Mouse (Mus musculus): ENCODE measurements at regions not wholly inside any gene's neighbourhood (a gene's known extent, or its start where the extent isn't known, plus 50 kb on each side); places are given as distances from the start of the nearest gene placed in this dataset.

DNA sequence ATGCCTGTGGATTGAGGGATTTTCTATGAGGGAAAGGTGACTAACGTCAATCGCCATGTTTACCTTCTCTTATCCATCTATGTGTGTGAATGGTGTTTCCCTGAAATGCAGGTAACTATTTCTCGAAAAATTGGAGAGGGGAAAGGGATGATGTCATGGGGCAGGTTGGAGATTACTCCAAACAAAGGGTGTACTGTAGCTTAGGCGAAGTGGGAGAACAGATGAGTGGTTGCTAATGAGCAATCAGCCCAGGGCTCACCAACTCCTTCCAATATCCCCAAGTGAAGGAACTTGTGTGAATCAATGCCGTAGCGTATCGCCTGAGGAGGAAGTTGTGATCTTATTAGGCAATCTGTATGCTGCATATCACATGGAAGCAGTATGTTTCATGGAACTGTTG lies 133.2 kb downstream of the Klf5 start:
- no peak for DNase-seq

DNA sequence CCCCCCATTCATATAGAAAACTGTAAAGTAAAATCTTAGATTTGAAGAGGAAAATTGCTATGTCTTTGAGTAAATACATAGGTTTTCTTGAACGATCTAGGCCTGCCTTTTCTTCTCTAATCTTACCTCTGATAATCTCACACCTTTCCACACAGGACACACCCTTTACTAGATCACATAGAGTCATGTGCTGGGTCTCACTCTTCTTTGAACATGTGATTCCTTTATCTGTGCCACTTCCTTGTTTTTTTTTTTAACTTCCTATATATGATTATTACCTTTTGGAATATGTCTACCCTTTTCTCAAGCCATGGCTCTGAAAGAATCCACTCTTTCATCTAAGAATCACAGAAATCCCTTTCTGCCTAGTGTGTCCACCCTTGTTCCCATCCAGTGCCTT lies 136.2 kb downstream of the Klf5 start:
- no peak for DNase-seq

DNA sequence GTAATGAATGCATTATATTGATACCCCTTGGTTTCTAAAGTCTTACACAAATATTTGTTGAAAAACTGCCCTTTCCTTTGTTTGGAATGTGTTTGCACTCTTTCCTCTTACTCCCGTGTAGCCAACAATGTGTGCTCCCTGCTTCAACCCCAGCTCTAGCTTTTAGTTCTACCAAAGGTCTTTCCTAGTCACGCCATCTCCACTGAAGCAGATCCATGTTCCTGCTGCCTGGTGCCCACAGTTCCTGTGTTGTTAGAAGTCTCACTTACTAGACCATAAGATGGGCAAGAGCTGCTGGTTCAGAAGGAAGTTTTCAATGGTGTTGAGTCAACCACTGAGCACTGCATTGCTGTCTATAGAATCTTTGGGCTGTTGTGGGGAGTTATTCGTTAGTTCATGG lies 137.0 kb downstream of the Klf5 start:
- DNase-seq = no peak

DNA sequence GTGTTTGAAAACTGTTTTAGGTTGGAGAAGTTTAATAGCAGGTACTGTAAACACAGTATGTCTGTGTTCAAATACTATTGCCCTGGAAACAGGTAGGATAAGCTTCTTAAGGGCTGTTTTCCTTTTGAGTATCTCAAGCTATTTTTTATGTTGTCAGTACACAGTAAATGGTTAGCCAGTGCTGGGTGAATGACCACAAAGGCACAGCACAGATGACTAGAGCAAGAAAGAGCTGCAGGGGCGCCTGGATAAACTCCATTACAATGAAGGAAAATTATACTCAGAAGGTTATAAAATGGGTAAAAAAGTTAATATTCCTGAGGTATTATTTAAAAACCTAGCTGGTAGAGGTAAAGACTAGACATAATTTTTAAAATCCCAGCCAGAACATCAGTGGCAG lies 137.6 kb downstream of the Klf5 start:
- DNase-seq = no peak

DNA sequence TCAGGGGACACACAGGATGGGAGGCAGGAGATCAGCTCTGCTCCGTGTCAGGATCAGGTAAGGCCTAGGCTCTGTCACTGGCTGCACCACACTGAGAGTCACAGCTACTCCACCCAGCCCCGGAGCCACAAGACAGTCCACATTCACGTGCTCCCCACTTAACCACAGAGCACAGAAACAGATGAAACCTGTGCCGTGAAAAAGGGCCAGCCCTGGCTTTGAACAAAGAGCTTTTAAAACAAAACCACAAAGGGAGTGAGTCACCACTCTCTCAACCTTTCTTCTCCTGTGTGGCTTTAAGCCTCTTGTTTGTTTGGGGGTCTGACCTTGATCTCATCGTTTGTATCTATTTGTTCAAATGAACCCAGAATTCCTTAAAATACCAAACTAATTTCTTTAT lies 150.6 kb downstream of the Klf5 start:
- DNase-seq = no peak

DNA sequence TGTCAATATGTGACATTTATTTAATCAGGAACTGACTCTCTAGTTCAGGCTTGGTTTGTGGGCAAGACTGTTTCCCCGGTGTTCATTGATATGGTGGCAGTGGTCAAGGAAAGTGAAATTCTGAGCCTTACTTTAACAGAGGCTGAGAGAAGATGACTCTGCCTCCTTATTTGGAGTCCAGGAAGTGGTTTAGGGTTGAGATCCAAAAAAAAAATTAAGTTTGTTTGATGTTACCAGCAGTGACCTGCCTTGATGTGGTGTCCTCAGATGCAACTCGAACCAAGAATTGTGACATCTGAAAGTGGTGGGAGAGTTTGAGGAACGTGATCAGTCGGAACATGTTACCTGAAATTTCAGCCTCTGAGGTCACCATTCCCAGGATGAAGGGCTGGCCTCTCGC lies 151.4 kb downstream of the Klf5 start:
- DNase-seq = no peak

DNA sequence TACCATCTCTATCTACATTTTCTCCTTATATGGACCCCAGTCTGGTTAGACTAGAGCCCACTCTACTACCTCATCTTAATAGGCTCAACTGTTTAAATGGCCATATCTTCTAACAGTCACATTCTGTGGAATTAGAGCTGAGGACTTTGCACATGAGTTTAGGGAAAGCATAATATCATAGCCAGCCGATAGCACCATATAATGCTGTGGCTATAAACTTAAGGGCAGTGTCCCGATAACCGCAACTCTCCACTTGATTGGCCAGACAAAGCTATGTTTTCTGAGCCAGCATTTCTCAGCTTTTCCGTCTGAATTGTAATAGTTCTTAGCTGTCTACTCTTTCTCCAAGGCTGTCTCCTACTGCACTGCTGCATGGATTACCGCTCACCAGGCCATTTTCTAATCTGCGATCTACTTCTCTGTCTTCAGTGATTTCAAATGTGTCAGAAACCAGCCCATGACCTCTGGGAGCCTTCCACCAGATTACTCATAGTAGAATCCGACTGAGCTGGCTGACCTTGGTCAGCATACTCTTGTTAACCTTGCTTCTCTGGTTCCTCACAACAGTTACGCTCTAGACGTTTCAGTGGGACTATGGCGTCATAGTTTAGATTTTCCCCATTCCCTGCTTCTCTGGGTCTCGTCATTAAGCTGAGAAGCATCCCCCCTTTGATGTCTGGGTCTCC lies 152.8 kb downstream of the Klf5 start:
- no peak for DNase-seq

DNA sequence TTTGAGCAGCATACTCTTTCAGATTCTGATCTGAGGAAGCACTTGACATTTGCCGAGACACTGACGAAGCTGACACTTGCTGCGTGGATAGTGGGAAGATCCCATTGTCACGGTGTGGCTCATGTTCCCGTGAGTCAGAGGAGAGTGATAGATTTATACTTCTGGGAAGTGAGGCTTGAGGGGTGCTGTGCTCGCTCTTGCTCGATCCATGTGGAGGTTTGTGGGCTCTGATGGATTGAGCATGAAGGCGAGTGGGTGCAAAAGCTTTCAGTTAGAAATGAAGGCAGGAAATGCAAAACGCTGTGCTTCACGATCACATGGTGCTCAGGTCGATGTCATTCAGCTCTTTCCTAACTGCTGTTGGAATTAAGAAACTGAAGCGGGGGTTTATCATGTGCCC lies 155.4 kb downstream of the Klf5 start:
- peak; percentile 29 for DNase-seq

DNA sequence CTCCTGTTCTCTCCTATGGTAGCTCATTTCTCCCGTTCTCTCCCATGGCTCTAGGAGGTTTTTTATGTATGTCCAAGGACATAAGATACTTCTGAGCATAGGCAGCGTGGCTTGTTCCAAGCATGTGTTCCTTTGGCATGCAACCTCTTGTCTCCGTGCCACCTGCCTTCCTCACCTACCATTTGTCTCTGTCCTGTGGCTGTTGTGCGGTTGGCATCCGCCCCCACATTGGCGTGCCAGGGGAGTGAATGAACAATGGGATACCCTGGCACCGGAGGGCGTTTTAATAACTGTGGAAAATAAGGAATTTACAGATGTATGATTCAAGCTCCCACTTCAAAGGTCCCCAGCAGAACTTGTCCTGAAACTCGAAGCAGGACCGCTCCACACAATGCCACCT lies 158.1 kb downstream of the Klf5 start:
- DNase-seq = no peak

DNA sequence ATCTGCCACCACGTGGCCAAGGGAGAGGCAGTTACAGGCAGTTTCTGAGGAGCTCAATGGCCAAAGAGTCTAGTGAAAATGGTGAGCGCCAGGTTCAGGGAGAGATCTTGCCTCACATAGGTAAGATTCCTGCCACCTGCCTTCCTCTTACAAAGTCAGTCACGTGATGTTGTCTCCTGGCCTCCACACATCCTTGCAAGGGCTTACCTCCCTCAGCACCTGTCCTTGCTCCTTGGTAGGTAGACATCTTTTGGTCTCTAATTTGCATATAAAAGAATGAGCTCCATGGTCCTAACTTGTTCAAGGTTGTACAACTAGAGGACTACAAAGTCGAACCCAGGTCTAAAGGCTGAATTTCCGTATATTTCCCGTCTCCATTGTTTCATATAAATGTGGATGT lies 159.1 kb downstream of the Klf5 start:
- DNase-seq = no peak

DNA sequence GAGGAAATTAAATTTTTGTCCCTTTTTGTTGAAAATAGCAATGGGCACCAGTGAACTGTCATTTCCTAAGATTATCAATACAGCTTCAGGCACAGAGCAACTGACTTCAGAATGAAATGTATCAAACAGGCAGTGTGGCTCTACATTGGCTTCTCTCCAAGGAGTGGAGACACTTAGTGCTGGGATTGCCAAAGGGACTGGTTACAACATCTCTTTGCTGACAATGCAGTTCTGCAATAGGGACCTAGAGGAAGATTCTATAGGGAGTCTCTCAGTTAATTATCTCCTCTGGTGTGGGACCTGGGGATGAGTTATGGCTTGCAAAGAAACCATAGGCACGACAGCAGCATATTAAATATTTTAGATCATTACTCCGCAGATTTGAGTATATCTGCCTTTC lies 173.6 kb downstream of the Klf5 start:
- DNase-seq = no peak

DNA sequence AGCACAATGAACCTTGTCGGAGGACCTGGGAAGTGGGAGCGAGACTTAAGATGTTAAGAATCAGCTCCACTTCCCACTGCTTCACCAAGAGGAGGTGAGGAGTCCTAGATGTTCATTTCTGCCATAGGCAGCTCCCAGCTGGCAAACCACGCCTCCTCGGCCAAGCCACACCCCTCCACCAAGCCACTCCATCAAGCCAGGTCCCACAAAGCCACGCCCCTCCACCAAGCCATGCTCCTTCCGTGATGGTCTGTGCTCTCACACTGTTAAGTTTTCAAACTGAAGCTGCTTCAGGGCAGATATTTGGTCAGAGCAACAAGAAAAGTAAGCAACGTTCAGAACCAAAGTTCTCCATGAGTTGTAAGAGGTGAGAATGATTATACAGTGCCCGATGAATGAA lies 176.8 kb downstream of the Klf5 start:
- no peak for DNase-seq

DNA sequence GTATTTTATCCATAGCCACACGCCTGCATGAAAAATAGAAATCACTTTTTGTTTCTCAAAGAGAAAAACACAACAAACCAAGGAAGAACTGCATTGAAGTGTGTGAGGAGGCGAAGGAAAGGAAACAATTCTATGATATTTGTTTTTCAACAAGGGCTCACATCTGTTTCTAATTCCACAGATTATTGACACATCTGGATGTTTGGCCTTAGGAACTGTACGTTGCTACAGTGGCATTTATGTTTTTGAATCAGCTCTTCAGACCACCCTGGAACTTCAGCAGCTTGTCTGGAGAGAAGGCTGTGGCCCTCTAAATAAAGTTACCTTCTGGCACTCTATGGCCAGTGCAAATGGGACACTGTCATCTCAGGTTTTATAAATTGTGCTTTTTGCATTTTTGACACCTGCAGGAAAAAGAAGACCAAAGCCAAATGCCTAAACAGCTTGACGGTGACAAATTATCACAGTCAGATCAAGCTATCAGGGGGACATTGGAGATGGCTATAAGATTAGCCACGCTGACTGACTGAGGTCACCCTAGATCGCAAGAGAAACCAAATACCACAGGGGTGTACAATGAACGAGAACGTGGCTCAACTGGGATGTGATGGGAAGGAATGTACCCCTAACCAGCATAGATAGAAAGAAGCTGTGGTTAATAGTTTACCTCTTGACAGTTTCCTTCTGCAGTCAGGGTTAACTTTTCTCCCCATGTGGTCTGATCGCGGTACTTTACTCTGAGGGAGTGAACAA lies 182.0 kb downstream of the Klf5 start:
- DNase-seq = no peak

DNA sequence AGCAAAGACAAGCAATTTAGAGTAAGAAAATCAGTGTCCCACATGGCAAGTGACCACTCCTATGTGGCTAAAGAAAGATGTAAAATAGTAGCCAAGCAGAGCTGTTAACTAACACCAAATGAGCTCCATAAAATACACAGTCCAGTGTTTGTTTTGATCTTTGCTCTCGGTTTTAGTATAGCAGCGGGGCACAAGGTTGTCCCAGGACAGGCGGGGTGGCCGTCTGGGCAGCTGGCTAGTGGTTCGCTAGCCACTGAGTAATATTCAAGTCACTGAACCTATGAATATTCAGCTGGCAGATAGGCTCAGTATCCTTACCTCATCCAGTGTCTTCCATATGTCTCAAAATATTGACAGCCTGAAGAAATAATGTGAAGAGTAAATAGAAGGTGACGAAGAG lies 189.5 kb downstream of the Klf5 start:
- DNase-seq = no peak

DNA sequence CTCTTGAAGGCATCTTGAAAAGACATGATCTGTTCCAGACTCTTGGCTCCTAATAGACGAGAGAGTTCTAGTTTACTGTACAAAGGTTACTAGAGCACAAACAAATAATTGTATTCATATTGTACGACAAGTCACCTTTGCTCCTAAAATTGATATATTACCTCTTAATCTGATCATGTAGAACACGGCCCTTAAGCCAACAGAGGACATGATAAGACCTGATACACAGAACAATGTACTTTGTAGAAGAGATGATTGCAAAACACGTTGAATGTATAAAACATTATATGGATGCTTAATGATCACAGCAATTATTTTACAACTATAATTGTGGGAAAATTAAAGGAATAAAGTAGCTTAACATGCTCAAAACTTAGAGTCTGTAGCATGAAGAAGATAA lies 194.7 kb downstream of the Klf5 start:
- DNase-seq = no peak

DNA sequence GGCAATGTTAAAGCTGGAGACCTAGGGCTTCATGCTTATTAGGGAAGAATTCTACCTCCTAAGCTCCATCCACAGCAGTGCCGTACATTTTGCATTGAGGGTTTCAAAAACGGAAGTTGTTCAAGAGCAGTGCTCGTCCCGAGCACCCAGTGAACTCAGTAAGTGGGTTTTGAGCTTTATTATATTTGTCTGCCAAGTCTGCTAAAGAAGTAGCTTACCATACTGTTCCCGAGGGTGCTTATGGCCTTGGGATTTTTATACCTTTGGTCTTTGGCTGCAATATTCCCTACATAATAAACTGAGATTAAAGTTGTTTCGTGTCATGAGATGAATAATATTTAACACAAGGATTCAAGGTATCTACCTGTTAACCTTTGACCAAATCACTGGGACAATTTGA lies 195.2 kb downstream of the Klf5 start:
- no peak for DNase-seq

DNA sequence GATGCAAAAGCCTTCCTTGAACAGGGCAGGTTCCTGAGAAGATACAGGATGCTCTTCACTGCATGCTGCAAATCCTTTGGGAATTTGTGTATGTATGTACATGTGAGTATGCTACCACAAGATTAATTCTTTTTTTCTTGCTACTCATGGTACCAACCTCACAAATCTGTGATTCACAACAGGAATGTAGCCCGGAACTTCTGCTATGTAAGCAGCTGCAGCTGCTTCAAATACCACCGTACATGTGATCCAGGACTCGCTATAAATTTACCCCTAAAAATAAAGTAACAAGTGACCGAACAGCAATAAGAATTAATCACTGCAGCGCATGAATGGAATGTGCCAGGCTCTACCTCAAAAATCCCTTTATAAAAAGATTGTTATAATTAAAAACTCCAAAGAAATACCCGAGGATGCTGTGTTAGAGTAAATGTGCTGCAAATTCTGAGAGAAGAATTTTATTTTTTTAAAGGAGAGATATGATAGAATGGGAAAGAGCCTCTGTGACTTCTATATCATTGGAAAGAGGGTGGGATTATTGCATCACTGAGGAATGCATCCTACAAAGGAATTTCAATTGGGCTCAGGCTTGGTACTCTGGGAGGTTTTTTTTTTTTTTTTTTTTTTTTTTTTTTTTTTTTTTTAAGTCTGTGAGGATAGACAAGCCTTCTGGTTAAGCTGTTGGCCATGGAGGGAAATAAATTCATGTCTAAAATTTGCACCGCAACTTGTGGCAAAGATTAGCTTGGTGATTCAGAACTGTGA lies 201.2 kb downstream of the Klf5 start:
- DNase-seq = no peak

DNA sequence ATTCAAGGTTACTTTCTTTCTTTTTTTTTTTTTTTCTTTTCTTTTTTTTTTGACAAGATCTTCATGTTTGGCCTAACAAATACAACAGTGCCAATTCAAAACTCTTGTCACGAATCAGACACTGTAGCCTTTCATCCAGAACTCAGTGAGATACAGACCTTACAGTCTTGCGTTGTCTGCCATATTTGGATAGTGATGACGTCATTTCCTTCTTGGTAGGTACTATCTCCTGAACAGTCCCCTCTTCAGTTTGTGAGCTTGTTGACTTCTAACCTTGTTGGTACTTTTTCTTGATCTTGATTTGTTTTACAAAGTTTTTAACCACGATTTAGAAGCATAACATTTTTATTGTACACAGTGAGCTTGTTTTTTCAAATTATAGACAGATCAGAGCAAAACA lies 206.4 kb downstream of the Klf5 start:
- no peak for DNase-seq

DNA sequence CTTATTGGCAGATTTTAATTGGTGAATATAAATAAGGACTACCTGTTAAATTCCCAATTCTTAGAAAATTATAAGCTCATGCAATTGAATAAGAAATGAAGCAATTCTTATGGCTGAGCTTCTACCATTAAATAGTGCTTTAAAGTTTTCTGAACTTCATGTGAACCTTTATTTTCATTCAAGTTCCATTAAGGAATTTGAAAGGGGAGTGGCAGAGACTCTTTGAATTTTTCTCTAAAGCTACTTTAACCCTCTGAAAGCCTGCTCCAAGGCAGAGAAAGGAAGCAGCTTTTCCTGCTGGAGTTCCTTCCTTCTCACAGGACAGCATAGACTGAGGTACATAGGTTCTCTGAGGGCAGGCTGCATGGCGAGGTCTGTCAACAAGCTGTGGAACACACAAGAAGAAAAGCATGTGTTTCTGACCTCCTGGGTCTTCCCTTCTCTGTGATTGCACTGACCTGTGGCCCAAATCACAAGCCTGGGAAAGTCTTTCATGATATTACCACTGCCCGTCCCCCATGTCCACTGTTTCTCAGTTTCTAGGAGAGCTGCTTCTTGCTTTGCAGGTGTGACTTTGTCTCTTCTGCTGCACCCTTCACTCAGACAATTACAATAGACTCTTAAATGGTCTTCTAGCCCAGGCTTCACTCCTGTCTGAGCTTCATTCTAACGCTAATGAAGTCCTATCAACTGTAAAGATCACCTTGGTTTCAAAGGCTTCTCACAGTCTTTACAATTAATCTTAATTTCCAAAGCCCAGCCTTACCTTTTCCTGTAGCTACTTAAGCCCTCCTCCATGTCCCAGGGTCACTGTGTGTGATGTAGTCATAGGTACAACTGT lies 211.4 kb downstream of the Klf5 start:
- DNase-seq = no peak

DNA sequence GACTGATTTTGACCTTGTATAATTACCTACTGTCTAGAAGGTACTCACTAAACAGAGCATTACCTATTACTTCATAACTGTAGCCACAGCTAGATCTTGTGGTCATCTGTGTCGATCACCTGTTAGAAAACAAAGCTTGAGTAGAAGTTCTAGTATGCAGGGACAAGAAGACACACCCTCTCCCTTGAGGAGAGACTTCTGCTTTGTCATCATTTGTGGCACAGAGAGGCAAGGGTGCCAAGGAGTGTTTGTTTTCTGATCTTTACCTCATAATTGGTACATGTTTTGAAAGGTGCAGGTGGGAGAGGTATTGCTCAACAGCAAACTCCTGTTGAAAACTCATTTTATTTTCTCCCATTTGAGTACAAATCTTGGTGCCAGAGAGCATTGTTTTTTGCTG lies 217.0 kb downstream of the Klf5 start:
- DNase-seq = no peak

DNA sequence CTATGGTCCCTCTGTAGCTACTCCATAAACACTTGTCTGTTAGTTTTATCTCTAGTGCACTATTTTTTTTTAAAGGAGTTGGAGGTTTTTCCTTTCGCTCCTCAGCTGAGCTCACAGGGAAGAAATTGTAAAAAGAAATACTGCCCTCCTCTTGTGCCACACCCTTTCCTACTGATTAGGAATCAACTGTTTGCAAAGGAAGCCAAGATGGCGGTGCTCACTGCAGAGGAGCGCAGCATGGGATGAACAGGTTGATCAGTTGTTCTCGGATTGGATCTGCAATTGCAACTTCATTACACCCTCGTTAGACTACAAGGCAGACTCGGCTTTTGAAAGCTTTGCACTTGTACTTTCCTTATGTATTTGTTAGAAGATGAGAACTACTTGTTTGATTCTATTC lies 218.2 kb downstream of the Klf5 start:
- no peak for DNase-seq

DNA sequence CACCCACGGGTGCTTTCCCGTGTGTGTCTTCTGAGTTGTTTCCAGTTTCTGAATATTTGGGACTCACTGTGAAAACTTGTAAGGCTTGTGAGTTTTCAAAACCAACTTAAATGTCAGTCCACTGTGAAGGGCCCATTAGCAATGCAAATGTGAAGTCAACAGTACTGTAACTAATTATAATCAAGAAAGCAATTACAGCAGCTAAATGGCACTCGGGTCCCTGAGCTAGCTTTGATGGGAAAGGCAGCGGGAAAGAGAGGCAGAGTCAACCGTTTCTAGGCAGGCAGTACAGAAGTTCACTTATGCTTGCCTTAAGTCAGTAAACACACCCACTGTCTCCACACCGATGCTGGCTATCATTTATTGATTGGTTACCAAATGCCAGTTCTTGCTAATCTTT lies 221.9 kb downstream of the Klf5 start:
- no peak for DNase-seq

DNA sequence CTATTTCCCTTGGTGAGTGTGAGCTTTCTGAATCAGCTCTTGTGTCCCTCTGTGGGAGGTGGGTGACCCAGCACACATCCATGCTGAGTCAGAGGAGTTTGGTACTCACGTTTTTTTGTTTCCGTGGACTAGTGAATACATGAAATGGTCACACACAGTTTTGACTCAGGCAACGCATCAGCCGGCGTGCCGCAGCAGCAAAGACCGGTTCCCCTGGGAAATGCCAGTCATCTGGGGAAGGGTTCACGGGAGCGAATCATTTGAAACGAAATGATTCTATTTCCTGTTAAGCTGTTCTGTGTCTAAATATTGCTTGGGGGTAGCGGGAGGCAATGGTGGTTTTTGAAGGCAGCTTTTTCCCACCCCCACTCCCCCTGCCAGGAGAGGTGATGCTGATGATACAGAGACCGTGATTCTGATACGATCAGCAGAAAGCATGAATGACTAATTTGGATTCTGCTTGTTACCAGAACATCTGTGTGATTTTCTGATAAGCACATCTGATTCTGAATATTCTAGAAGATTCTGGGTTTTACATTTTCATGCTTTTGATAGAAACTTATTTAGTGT lies 223.5 kb downstream of the Klf5 start:
- peak; percentile 19 for DNase-seq
